Mouse (Mus musculus): ENCODE data around the gene Snx29. TPM values are rescaled to one million over a fixed set of nuclear protein-coding genes. Genes with fewer than 3 reads are reported as not detected.
A peak's percentile ranks its signal among the peaks of the same experiment; 100 is the strongest.
"Not testable (repeated sequence)": the region's sequence is repeated elsewhere in the genome, so short reads cannot be mapped to it uniquely, and the experiment has no call there.

The Snx29 gene
- polyA plus RNA-seq, 1 experiment from 2014 or later, result 11.4 TPM

DNA sequence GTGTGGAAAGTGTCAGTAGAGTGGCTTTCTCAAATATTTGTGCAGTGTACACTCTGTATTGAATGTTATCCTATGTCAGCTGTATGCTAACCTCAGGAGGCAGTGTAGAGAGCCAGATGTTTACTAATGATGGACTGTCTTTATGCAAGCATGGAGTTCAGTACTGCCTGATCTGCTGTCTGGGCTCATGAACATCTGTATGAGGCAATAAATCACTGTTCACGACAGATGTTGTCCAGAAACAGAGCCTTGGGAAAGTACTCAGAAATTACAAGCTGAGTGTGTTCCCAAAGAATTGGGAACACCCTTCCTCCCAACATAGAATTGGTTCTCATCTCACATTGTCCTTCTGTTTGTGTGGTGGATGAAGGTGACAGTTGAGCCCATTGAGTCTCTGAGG lies 121.9 kb downstream of the Snx29 start:
- 50% methylated on average over 1 of the region's 1 CpGs for WGBS
- H3K36me3 ChIP-seq (ENCODE audit: control insufficient read depth, insufficient read depth, low read length), result peaks cover 4% of the 10 kb centered on the region; the same call in 1 of the 2 replicates
- no peak overlapping the region for H3K27ac ChIP-seq (ENCODE audit: low read length)
- no peak overlapping the region for H3K4me2 ChIP-seq (ENCODE audit: low read depth, low read length)
- no peak overlapping the region for H3K9ac ChIP-seq (ENCODE audit: low read length)
- no peaks in the 10 kb centered on the region for H3K9me3 ChIP-seq (ENCODE audit: control insufficient read depth, low read length)
- no peak overlapping the region for H3K4me3 ChIP-seq (ENCODE audit: low read length)
- peaks cover 8% of the 10 kb centered on the region; the same call in 1 of the 2 replicates for H3K4me1 ChIP-seq (replicated peaks; ENCODE audit: control insufficient read depth, insufficient read depth, low read length)
- no peak for ATAC-seq (ENCODE audit: low read depth)
- no peaks in the 10 kb centered on the region for H3K27me3 ChIP-seq (ENCODE audit: control insufficient read depth, insufficient read depth, low read depth, low read length)

DNA sequence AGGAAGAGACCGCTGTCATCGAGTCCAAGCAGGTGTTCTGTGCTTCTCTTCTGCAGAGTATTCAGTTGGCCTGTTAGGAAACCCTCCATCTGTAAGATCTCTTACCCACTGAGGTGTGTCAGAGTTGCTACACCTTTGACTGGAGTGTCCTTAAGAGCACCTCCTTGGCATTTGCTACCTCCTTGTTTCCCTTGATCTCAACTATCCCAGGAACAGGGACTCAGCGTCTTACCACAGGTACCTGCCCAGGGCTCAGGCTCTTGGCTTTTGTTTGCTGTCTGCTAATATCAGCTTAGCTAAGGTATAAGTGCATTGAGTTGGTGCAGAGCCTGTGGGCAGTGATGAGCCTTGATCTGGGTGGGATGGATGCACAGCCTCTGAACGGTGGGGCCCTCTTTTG lies 124.3 kb downstream of the Snx29 start:
- WGBS, result 66% methylated on average over 4 of the region's 4 CpGs
- ATAC-seq (ENCODE audit: low read depth), result peak; percentile 89
- Histone ChIP-seq H3K9me3 (ENCODE audit: control insufficient read depth, low read length) (no peaks in the 10 kb centered on the region), H3K4me1 (replicated peaks; ENCODE audit: control insufficient read depth, insufficient read depth, low read length) (peaks cover 3% of the 10 kb centered on the region; the same call in 1 of the 2 replicates), H3K27ac (ENCODE audit: low read length) (peak overlapping the region; percentile 66), H3K36me3 (ENCODE audit: control insufficient read depth, insufficient read depth, low read length) (peaks cover 4% of the 10 kb centered on the region; the same call in 1 of the 2 replicates), H3K27me3 (ENCODE audit: control insufficient read depth, insufficient read depth, low read depth, low read length) (no peaks in the 10 kb centered on the region), H3K4me2 (ENCODE audit: low read depth, low read length) (no peak overlapping the region), H3K4me3 (ENCODE audit: low read length) (no peak overlapping the region), H3K9ac (ENCODE audit: low read length) (no peak overlapping the region)

DNA sequence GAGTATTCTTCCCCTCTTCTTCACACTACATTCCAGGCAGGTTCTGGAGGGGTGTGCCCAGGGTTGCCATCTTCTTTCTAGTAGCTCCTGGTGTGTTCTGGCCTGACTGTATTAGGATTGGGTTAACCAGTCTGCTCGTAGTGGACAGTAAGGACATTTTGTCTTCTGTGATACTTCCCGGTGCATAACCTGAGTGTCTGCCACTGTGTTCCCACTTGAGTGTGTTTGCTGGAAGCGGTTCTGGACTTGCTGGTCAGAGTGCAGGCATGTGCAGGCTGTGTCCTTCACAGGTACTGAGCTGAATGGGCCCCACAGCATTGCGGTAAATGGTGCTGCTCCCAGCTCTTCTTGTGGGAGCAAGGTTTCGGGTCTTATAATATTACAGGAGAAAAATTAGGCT lies 125.2 kb downstream of the Snx29 start:
- H3K4me3 ChIP-seq (ENCODE audit: low read length), result no peak overlapping the region
- WGBS, result 80% methylated on average over 5 of the region's 5 CpGs
- no peak for ATAC-seq (ENCODE audit: low read depth)
- peak overlapping the region; percentile 53 for H3K27ac ChIP-seq (ENCODE audit: low read length)
- H3K9ac ChIP-seq (ENCODE audit: low read length), result no peak overlapping the region
- peaks cover 3% of the 10 kb centered on the region; the same call in 1 of the 2 replicates for H3K4me1 ChIP-seq (replicated peaks; ENCODE audit: control insufficient read depth, insufficient read depth, low read length)
- no peak overlapping the region for H3K4me2 ChIP-seq (ENCODE audit: low read depth, low read length)
- H3K9me3 ChIP-seq (ENCODE audit: control insufficient read depth, low read length), result no peaks in the 10 kb centered on the region
- peaks cover 7% of the 10 kb centered on the region for H3K36me3 ChIP-seq (ENCODE audit: control insufficient read depth, insufficient read depth, low read length)
- no peaks in the 10 kb centered on the region for H3K27me3 ChIP-seq (ENCODE audit: control insufficient read depth, insufficient read depth, low read depth, low read length)

DNA sequence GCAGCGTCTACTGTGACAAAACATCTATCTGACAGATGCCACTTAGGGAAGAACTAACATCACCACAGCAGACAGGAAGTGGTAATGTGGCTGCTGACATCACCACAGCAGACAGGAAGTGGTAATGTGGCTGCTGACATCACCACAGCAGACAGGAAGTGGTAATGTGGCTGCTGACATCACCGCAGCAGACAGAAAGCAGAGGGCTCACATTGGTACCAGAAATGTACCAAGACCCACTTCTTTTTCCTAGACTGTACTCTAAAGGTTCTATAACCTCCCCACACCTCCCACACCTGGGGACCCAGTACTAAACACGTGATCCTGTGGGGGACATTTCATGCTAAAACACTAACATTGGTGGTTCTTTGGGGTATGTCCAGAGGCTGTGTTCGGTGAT lies 126.0 kb downstream of the Snx29 start:
- H3K27ac ChIP-seq (ENCODE audit: low read length); ATAC-seq (ENCODE audit: low read depth); H3K9me3 ChIP-seq (ENCODE audit: control insufficient read depth, low read length); H3K27me3 ChIP-seq (ENCODE audit: control insufficient read depth, insufficient read depth, low read depth, low read length); H3K9ac ChIP-seq (ENCODE audit: low read length); H3K4me1 ChIP-seq (replicated peaks; ENCODE audit: control insufficient read depth, insufficient read depth, low read length); H3K4me2 ChIP-seq (ENCODE audit: low read depth, low read length); H3K4me3 ChIP-seq (ENCODE audit: low read length): not testable (repeated sequence)
- WGBS, result 86% methylated on average over 4 of the region's 4 CpGs
- peaks cover 14% of the 10 kb centered on the region for H3K36me3 ChIP-seq (ENCODE audit: control insufficient read depth, insufficient read depth, low read length)

DNA sequence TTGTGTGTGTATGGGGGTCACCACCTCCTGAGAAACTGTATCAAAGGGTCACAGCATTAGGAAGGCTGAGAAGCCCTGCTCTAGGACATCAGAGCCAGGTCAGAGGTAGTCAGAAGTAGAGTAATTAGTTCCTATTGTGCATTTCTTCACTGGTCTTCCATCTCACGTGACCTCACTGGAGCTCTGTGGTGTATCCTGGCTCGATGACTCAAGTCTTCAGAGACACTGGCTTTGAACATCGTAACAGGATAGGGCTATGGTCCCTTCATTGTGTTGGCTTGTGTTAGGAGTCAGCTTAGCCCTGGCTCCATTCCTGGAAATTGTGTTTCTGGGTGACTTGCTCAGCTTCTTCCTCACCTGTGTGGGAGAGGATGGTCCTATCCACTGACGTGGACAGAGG lies 126.6 kb downstream of the Snx29 start:
- Histone ChIP-seq H3K4me3 (ENCODE audit: low read length) (no peak overlapping the region), H3K27me3 (ENCODE audit: control insufficient read depth, insufficient read depth, low read depth, low read length) (no peaks in the 10 kb centered on the region)
- WGBS, result 93% methylated on average over 4 of the region's 4 CpGs

DNA sequence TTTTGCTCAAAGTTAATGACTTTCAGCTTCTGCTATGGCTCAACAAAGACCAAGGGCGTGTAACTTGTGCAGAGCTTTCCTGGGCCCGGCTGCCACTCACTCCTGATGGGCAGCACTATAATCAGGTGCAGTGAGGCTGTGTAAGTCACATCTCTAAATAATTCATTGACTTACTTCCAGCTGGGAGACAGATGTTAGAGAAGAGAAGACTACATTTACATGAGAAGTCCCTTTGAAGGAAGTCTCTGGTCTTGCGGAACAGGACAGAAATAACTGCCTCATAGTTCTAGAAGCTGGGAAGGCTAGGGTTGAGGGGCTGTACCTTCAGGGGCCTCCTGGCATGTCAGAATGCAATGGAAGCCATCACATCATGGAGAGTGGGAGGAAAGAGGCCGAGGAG lies 127.9 kb downstream of the Snx29 start:
- Histone ChIP-seq H3K9ac (ENCODE audit: low read length) (no peak overlapping the region), H3K27ac (ENCODE audit: low read length) (no peak overlapping the region), H3K27me3 (ENCODE audit: control insufficient read depth, insufficient read depth, low read depth, low read length) (no peaks in the 10 kb centered on the region), H3K4me1 (replicated peaks; ENCODE audit: control insufficient read depth, insufficient read depth, low read length) (peaks cover 3% of the 10 kb centered on the region; the same call in 1 of the 2 replicates), H3K4me3 (ENCODE audit: low read length) (no peak overlapping the region), H3K9me3 (ENCODE audit: control insufficient read depth, low read length) (peaks cover 3% of the 10 kb centered on the region; the same call in 1 of the 2 replicates), H3K36me3 (ENCODE audit: control insufficient read depth, insufficient read depth, low read length) (peaks cover 14% of the 10 kb centered on the region), H3K4me2 (ENCODE audit: low read depth, low read length) (no peak overlapping the region)
- WGBS, result 88% methylated on average over 4 of the region's 4 CpGs
- ATAC-seq (ENCODE audit: low read depth), result no peak

More for the DNA sequence above, 126.6 kb downstream of the Snx29 start:
- Histone ChIP-seq H3K4me1 (replicated peaks; ENCODE audit: control insufficient read depth, insufficient read depth, low read length) (peaks cover 3% of the 10 kb centered on the region; the same call in 1 of the 2 replicates), H3K27ac (ENCODE audit: low read length) (no peak overlapping the region), H3K9ac (ENCODE audit: low read length) (no peak overlapping the region), H3K9me3 (ENCODE audit: control insufficient read depth, low read length) (peaks cover 3% of the 10 kb centered on the region; the same call in 1 of the 2 replicates), H3K36me3 (ENCODE audit: control insufficient read depth, insufficient read depth, low read length) (peaks cover 14% of the 10 kb centered on the region), H3K4me2 (ENCODE audit: low read depth, low read length) (no peak overlapping the region)
- no peak for ATAC-seq (ENCODE audit: low read depth)

DNA sequence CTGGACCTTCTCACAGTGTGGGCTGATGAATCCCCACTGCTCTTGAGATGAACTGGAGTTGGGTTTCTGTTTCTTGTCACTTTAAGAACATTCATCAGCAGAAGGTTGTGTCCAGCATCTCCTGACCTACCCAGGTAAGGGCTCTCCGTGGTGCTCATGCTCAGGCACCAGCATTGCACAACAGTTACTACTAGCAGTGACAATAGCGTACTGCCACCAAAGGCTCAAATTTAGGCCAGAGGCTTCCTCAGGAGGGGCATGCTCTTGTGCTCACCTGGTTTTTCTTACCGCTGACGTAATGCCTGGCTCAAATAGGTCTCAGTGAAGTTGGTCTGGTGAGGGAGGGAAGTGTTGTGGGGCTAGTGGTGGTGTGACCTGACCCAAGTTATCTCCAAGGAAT lies 132.2 kb downstream of the Snx29 start:
- Histone ChIP-seq H3K27me3 (ENCODE audit: control insufficient read depth, insufficient read depth, low read depth, low read length) (no peaks in the 10 kb centered on the region), H3K4me2 (ENCODE audit: low read depth, low read length) (no peak overlapping the region), H3K9me3 (ENCODE audit: control insufficient read depth, low read length) (peaks cover 3% of the 10 kb centered on the region; the same call in 1 of the 2 replicates), H3K9ac (ENCODE audit: low read length) (no peak overlapping the region), H3K36me3 (ENCODE audit: control insufficient read depth, insufficient read depth, low read length) (peaks cover 11% of the 10 kb centered on the region), H3K4me1 (replicated peaks; ENCODE audit: control insufficient read depth, insufficient read depth, low read length) (no peaks in the 10 kb centered on the region), H3K4me3 (ENCODE audit: low read length) (no peak overlapping the region), H3K27ac (ENCODE audit: low read length) (no peak overlapping the region)
- 92% methylated on average over 4 of the region's 4 CpGs for WGBS
- ATAC-seq (ENCODE audit: low read depth), result no peak

DNA sequence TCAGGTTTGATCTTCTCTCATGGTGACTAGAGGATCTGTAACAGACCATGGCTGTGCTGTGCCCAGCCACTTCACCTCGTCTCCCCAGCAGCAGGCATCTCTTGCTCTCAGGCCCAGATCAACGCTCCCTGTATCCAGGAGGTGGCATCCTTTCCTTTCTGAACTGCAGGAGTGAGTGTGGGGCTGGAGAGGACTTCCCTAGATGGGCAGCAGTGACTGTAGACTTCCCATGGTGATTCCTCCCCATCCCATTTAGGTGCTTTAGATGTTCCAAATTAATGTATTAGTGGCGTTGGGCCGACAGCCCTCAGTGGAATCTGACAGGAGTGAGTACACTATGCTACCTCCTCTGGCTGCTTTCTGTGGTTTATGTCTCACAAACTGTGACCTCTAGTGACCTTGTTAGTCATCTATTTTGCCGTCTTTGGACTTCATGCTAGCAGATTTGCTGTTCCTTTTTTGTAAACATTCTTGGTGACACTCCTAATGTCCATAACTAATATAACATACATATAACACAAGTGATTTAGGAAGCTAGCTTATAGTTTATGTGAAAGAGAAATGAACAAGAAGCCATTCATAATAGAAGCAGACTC lies 132.9 kb downstream of the Snx29 start:
- peaks cover 3% of the 10 kb centered on the region; the same call in 1 of the 2 replicates for H3K9me3 ChIP-seq (ENCODE audit: control insufficient read depth, low read length)
- no peak overlapping the region for H3K9ac ChIP-seq (ENCODE audit: low read length)
- H3K4me3 ChIP-seq (ENCODE audit: low read length), result no peak overlapping the region
- no peaks in the 10 kb centered on the region for H3K27me3 ChIP-seq (ENCODE audit: control insufficient read depth, insufficient read depth, low read depth, low read length)
- H3K4me2 ChIP-seq (ENCODE audit: low read depth, low read length), result no peak overlapping the region
- ATAC-seq (ENCODE audit: low read depth), result no peak
- H3K27ac ChIP-seq (ENCODE audit: low read length), result no peak overlapping the region
- H3K4me1 ChIP-seq (replicated peaks; ENCODE audit: control insufficient read depth, insufficient read depth, low read length), result no peaks in the 10 kb centered on the region; the same call in 1 of the 2 replicates
- WGBS, result 74% methylated on average over 5 of the region's 5 CpGs
- H3K36me3 ChIP-seq (ENCODE audit: control insufficient read depth, insufficient read depth, low read length), result peaks cover 11% of the 10 kb centered on the region

DNA sequence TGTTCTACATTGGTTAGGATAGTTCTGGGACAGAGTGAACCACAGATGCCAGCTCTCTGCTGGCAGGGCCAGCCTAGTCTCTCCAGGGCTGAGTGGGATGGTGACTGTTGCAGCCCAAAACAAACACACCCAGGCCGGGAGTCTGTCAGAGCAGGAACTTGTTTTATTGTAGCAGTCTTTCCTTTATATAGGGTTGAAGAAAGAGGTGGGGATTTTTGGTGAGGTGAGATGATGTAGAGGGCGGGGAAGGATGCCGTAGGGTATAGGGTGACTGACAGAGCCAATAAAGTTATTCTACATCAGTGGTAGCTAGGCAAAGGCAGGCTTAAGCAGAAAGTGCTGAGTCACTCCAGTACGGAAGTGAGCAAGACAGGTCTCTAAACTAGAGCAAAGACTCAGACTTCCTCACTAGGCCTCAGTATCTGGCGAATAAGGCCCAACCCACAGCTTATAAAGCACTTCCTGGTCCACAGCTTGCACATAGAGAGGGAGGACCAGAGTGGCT lies 133.5 kb downstream of the Snx29 start:
- H3K4me2 ChIP-seq (ENCODE audit: low read depth, low read length), result no peak overlapping the region
- WGBS, result 75% methylated on average over 5 of the region's 5 CpGs
- no peak overlapping the region for H3K9ac ChIP-seq (ENCODE audit: low read length)
- peaks cover 3% of the 10 kb centered on the region; the same call in 1 of the 2 replicates for H3K4me1 ChIP-seq (replicated peaks; ENCODE audit: control insufficient read depth, insufficient read depth, low read length)
- peaks cover 11% of the 10 kb centered on the region for H3K36me3 ChIP-seq (ENCODE audit: control insufficient read depth, insufficient read depth, low read length)
- H3K9me3 ChIP-seq (ENCODE audit: control insufficient read depth, low read length), result peaks cover 3% of the 10 kb centered on the region; the same call in 1 of the 2 replicates
- no peak overlapping the region for H3K27ac ChIP-seq (ENCODE audit: low read length)
- peak; percentile 27 for ATAC-seq (ENCODE audit: low read depth)
- H3K27me3 ChIP-seq (ENCODE audit: control insufficient read depth, insufficient read depth, low read depth, low read length), result no peaks in the 10 kb centered on the region
- H3K4me3 ChIP-seq (ENCODE audit: low read length), result no peak overlapping the region
